Mouse (Mus musculus) 3T3-L1 (cell line): Measurements from ENCODE around the gene Fbrs.

Source experiments
- DNase-seq: peaks from one replicate; pipeline ENCODE4 v3.0.0-alpha.2; 2015; ENCODE audit warnings: low read depth, low spot score

Gene Fbrs

GRCm38 (mm10) chr7:127516344-127516743 is 37.3 kb downstream of the Fbrs start:
- DNase-seq = no peak

- DNase-seq = no peak
Measured at GRCm38 (mm10) chr7:127519284-127519683, 40.3 kb downstream of the Fbrs start, which contains the start of gene Gm42715. TSS of gene Gm42715 (plus strand) at chr7:127519584.
